Mouse (Mus musculus) thymus, postnatal 4 days (tissue): Measurements from ENCODE around the gene Krt18.
"Not testable (repeated sequence)": the region's sequence is repeated elsewhere in the genome, so short reads cannot be mapped to it uniquely, and the experiment has no call there.

Experiments used
- DNase-seq: peaks from one replicate; pipeline ENCODE4 v3.0.0; 2021

The Krt18 gene

GRCm38 (mm10) chr15:102028040-102028439, at the start of gene Krt18:
TSS of gene Krt18 (plus strand) at chr15:102028180.
- peak; percentile 64 for DNase-seq

- DNase-seq: no peak
These were observed 47.1 kb upstream of the Krt18 start for GRCm38 (mm10) chr15:101980849-101981248.

- DNase-seq: no peak
These were observed 44.5 kb upstream of the Krt18 start for GRCm38 (mm10) chr15:101983315-101983948.

- peak; percentile 87 for DNase-seq
These were observed 43.9 kb upstream of the Krt18 start for GRCm38 (mm10) chr15:101983949-101984601.

GRCm38 (mm10) chr15:101984746-101985145, 43.2 kb upstream of the Krt18 start:
- DNase-seq: no peak

GRCm38 (mm10) chr15:101988119-101988518, 39.9 kb upstream of the Krt18 start:
- peak; percentile 88 for DNase-seq

- no peak for DNase-seq
These were observed 39.3 kb upstream of the Krt18 start for GRCm38 (mm10) chr15:101988714-101989113.

- no peak for DNase-seq
These were observed 37.0 kb upstream of the Krt18 start for GRCm38 (mm10) chr15:101990946-101991345.

GRCm38 (mm10) chr15:101994365-101994764, 33.6 kb upstream of the Krt18 start:
- no peak for DNase-seq

GRCm38 (mm10) chr15:101995484-101996236, 32.3 kb upstream of the Krt18 start:
- no peak for DNase-seq

- not testable (repeated sequence) for DNase-seq
These were observed 31.4 kb upstream of the Krt18 start for GRCm38 (mm10) chr15:101996450-101997078.

- no peak for DNase-seq
These were observed 28.8 kb upstream of the Krt18 start for GRCm38 (mm10) chr15:101999156-101999555.

GRCm38 (mm10) chr15:101999676-102000335, 28.2 kb upstream of the Krt18 start:
- no peak for DNase-seq

GRCm38 (mm10) chr15:102002646-102003488, 25.1 kb upstream of the Krt18 start:
- peak; percentile 44 for DNase-seq

GRCm38 (mm10) chr15:102003516-102003915, 24.5 kb upstream of the Krt18 start:
- no peak for DNase-seq

GRCm38 (mm10) chr15:102004189-102004588, 23.8 kb upstream of the Krt18 start, which contains the start of gene Krt8:
TSS of gene Krt8 (minus strand) at chr15:102004482.
- no peak for DNase-seq

GRCm38 (mm10) chr15:102005290-102005689, 22.7 kb upstream of the Krt18 start:
- no peak for DNase-seq

- no peak for DNase-seq
These were observed 21.7 kb upstream of the Krt18 start for GRCm38 (mm10) chr15:102006317-102006716.

GRCm38 (mm10) chr15:102007097-102008069, 20.6 kb upstream of the Krt18 start:
- no peak for DNase-seq

GRCm38 (mm10) chr15:102010569-102011245, 17.3 kb upstream of the Krt18 start:
- no peak for DNase-seq
